Mouse (Mus musculus) small intestine, adult 2 months (tissue): Measurements from ENCODE around the gene Ermn.

Source experiments
- CTCF ChIP-seq: fragments of 200-500 bp; IDR thresholded peaks from 2 replicates; pipeline ENCODE4 v1.5.1; 2012; ENCODE audit warnings: low read depth, mild to moderate bottlenecking, control low read depth, inconsistent platforms, low read length, moderate library complexity, mixed read lengths; ENCODE audit not compliant: insufficient replicate concordance, insufficient read length; ENCODE audit errors: extremely low read depth
- POLR2A ChIP-seq: fragments of 200-500 bp; IDR thresholded peaks from 2 replicates; pipeline ENCODE4 v1.6.1; 2012; ENCODE audit warnings: low read depth, mild to moderate bottlenecking, control low read depth, inconsistent platforms, low read length, moderate library complexity

DNA sequence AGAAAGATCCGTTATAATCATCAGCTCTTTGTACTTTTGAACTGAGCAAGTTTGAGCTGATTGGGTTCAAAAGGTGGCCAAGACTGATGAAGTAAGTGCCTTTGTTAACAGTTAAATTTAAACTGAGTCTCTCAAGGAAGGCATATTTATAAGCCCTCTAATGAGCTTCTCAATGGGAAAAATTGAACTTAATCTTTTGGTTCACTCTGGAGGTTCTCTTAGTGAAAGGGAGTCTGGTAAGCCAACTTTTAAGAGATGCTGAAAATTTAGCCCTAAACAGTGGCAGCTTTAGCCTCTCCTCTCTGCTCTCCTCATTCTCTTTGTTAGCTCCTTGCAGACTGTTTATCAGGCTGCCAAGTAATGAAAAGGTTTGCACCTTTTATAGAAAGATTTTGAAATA lies 42.2 kb upstream of the Ermn start:
- TF ChIP-seq CTCF = no peak
- TF ChIP-seq POLR2A = no peak
